Mouse (Mus musculus) forebrain, embryonic 16.5 days (tissue): ENCODE measurements around the gene Coq10b. TPM values are rescaled to one million over a fixed set of nuclear protein-coding genes. Genes with fewer than 3 reads are reported as not detected.
A peak's percentile ranks its signal among the peaks of the same experiment; 100 is the strongest.

Source experiments
- ATAC-seq: fragments of 200-750 bp; cut with Nextera tagmentation; 2 replicates; pipeline ENCODE4 v1.8.0; 2017; ENCODE audit warnings: mild to moderate bottlenecking, moderate library complexity
- H3K27ac ChIP-seq: fragments of 300-500 bp; sonication (generic); 2 replicates; pipeline ENCODE4 v1.5.1; 2014; ENCODE audit warnings: low read length, control low read depth
- H3K27me3 ChIP-seq: fragments of 300-500 bp; sonication (generic); replicated peaks from 2 replicates; pipeline ENCODE4 v1.6.1; 2014; ENCODE audit warnings: low read length; ENCODE audit not compliant: control insufficient read depth, insufficient read depth
- H3K36me3 ChIP-seq: fragments of 300-500 bp; sonication (generic); 2 replicates; pipeline ENCODE4 v1.6.1; 2014; ENCODE audit not compliant: control insufficient read depth, insufficient read depth
- H3K4me1 ChIP-seq: fragments of 300-500 bp; sonication (generic); replicated peaks from 2 replicates; pipeline ENCODE4 v1.6.1; 2014; ENCODE audit warnings: low read length; ENCODE audit not compliant: control insufficient read depth, insufficient read depth
- H3K4me2 ChIP-seq: fragments of 300-500 bp; sonication (generic); 2 replicates; pipeline ENCODE4 v1.6.1; 2014; ENCODE audit warnings: mild to moderate bottlenecking, low read length, control low read depth
- H3K4me3 ChIP-seq: fragments of 300-500 bp; sonication (generic); replicated peaks from 2 replicates; pipeline ENCODE4 v1.5.1; 2014; ENCODE audit warnings: mild to moderate bottlenecking, low read length, control low read depth
- H3K9ac ChIP-seq: fragments of 300-500 bp; sonication (generic); replicated peaks from 2 replicates; pipeline ENCODE4 v1.6.1; 2014; ENCODE audit warnings: low read depth, low read length, control low read depth
- H3K9me3 ChIP-seq: fragments of 300-500 bp; sonication (generic); 2 replicates; pipeline ENCODE4 v1.6.1; 2016; ENCODE audit warnings: low read length; ENCODE audit not compliant: control insufficient read depth
- WGBS: fragments of 180-500 bp; shearing (Covaris S2); extraction: QIAGEN DNeasy Blood & Tissue Kit; methylation state at CpG from one replicate; pipeline ENCODE4 v1.1.7; 2014; 5-methylcytosine and 5-hydroxymethylcytosine counted together
- polyA plus RNA-seq: library from polyadenylated mRNA; unstranded; fragments of >200 nt; fragmentation: Nextera tagmentation; extraction: Ambion mirVana; gene quantifications from 2 replicates; pipeline ENCODE4 v1.2.1, GENCODE M21; 2015

The Coq10b gene
- polyA plus RNA-seq, 1 experiment from 2014 or later, result 35.5 TPM

DNA sequence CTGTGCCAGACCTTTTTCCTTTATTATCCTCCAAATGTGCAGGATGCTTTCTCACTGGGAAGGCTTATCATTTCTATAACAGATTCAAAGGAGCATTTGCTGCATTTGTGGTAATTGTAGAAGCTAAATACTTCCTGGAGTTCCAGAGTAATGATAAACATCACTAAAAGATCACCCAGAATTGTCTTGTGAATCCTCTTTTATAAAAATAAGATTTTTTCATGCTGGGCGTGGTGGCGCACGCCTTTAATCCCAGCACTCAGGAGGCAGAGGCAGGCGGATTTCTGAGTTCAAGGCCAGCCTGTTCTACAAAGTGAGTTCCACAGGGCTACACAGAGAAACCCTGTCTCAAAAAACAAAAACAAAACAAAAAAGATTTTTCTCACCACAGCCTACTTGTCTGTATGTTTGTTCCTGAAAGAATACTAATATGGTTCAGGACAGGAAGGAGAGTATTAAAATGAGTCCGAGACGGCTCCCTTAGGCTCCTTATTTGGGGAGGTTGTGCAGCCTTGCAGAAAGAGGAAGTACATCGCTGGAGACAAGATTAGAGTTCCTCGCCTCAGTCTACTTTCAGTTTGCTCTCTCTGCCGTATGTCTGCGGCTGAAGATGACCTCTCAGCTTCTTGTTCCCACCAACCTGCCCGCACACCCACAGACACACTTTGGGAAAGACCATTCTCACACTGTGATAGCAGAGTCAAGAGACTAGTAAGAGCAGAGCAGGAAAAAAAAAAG is 23.9 kb upstream of the Coq10b start:
- no peak overlapping the region for H3K4me3 ChIP-seq
- no peaks in the 10 kb centered on the region for H3K27me3 ChIP-seq
- ATAC-seq, result no peak
- peaks cover 12% of the 10 kb centered on the region for H3K4me1 ChIP-seq
- WGBS, result 88% methylated on average over 11 of the region's 11 CpGs
- H3K4me2 ChIP-seq, result no peak overlapping the region
- no peaks in the 10 kb centered on the region for H3K9me3 ChIP-seq
- H3K27ac ChIP-seq, result no peak overlapping the region
- no peaks in the 10 kb centered on the region for H3K36me3 ChIP-seq
- no peak overlapping the region for H3K9ac ChIP-seq

- no peaks in the 10 kb centered on the region for H3K27me3 ChIP-seq
- WGBS, result 76% methylated on average over 4 of the region's 4 CpGs
- H3K36me3 ChIP-seq, result no peaks in the 10 kb centered on the region
- no peak for ATAC-seq
- H3K9ac ChIP-seq, result no peak overlapping the region
- no peak overlapping the region for H3K4me2 ChIP-seq
- no peaks in the 10 kb centered on the region for H3K9me3 ChIP-seq
- H3K4me1 ChIP-seq, result peaks cover 12% of the 10 kb centered on the region
- no peak overlapping the region for H3K27ac ChIP-seq
- H3K4me3 ChIP-seq, result no peak overlapping the region
Observed at GRCm38 (mm10) chr1:55029446-55029845, 23.1 kb upstream of the Coq10b start.

DNA sequence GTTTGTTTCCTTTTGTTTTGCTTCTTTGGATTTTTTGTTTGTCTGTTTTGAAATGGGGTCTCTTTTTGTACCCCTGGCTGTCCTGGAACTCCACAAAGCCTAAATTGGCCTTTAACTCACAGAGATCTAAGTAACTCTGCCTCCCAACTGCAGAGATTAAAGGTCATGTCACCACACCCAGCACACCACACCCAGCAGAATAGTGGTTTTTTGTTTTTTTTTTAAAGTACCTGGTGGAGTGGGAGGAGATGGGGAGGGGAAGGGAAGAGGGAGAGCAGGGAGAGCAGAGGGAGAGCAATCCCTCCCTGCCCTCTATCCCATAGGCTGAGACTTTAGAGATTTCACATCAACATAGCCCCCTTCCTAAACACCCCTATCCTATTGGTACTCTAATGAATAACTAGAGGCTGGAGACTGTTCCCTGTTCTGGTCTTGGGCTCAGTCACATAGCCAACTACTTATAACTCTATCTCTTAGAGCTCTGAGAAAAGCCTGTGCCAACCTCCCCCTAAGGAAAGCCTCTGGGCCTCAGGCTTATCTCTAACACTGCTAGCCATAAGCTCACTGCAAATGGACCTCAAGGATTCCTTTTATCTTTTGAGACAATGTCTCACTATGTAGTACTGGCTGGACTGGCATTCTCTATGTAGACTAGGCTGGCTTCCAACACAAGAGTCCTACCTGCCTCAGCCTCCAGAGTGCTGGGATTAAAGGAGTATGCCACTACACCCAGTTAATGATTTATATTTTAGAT is 21.4 kb upstream of the Coq10b start:
- ATAC-seq, result no peak
- Histone ChIP-seq H3K27me3 (no peaks in the 10 kb centered on the region), H3K27ac (no peak overlapping the region), H3K9me3 (no peaks in the 10 kb centered on the region), H3K4me3 (no peak overlapping the region), H3K4me1 (peaks cover under 1% of the 10 kb centered on the region; the same call in 1 of the 2 replicates), H3K4me2 (no peak overlapping the region), H3K36me3 (no peaks in the 10 kb centered on the region), H3K9ac (no peak overlapping the region)

- no peak for ATAC-seq
- H3K36me3 ChIP-seq, result no peaks in the 10 kb centered on the region
- no peak overlapping the region for H3K27ac ChIP-seq
- H3K4me1 ChIP-seq, result no peaks in the 10 kb centered on the region
- no peaks in the 10 kb centered on the region for H3K27me3 ChIP-seq
- peaks cover 10% of the 10 kb centered on the region for H3K9me3 ChIP-seq
- no peak overlapping the region for H3K4me3 ChIP-seq
- H3K9ac ChIP-seq, result no peak overlapping the region
- 93% methylated on average over 1 of the region's 1 CpGs for WGBS
- no peak overlapping the region for H3K4me2 ChIP-seq
Observed at GRCm38 (mm10) chr1:55039944-55040343, 12.6 kb upstream of the Coq10b start.

DNA sequence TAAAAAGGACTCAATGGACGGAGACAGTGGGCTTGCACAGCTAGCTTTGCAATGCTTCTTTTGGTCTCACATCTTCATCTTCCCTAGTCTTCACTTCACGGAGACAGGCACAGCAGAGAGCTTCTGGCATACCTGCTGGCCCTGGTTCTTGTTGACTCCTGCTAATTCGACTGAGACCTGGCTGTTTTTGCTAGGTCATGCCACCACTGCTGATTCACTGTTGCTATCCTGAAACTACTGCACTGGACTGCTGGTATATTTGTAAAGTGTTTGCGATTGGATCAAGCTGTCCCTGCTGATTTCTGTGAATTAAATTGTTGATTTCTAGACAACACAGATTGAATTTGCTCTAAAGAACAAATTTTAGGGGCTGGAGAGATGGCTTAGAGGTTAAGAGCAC is 10.9 kb upstream of the Coq10b start:
- H3K4me2 ChIP-seq, result no peak overlapping the region
- no peaks in the 10 kb centered on the region for H3K27me3 ChIP-seq
- H3K27ac ChIP-seq, result no peak overlapping the region
- peaks cover 10% of the 10 kb centered on the region for H3K9me3 ChIP-seq
- no peak overlapping the region for H3K4me3 ChIP-seq
- no peaks in the 10 kb centered on the region for H3K36me3 ChIP-seq
- ATAC-seq, result no peak
- 90% methylated on average over 4 of the region's 4 CpGs for WGBS
- H3K9ac ChIP-seq, result no peak overlapping the region
- H3K4me1 ChIP-seq, result no peaks in the 10 kb centered on the region

- no peak for ATAC-seq
- Histone ChIP-seq H3K9ac (no peak overlapping the region), H3K4me3 (no peak overlapping the region), H3K27ac (no peak overlapping the region), H3K4me1 (no peaks in the 10 kb centered on the region), H3K9me3 (peaks cover 10% of the 10 kb centered on the region), H3K27me3 (no peaks in the 10 kb centered on the region), H3K36me3 (no peaks in the 10 kb centered on the region), H3K4me2 (no peak overlapping the region)
- 67% methylated on average over 1 of the region's 1 CpGs for WGBS
Observed at GRCm38 (mm10) chr1:55042246-55042645, 10.3 kb upstream of the Coq10b start.

DNA sequence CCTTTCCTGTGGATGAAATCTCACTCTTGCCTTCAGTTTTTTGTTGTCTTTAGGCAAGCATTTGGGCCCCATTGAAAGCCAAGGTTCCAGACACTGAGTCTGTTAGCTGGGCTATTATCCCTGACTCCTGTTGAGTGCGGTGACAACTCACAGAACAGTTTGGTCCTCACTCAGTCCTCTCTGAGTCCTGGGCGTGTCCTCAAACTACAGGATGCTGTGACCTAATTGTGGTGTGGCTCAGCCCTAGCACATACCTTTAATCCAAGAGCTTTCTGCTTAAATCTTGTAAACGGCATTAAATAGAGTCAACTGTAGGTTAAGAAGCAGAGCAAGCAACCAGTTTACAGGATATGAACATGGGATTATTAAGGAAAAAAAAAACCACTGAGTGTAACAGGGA is 9.4 kb upstream of the Coq10b start:
- Histone ChIP-seq H3K9ac (no peak overlapping the region), H3K4me3 (no peak overlapping the region), H3K27ac (no peak overlapping the region), H3K9me3 (peaks cover 10% of the 10 kb centered on the region), H3K27me3 (no peaks in the 10 kb centered on the region), H3K36me3 (no peaks in the 10 kb centered on the region), H3K4me2 (no peak overlapping the region), H3K4me1 (no peaks in the 10 kb centered on the region)
- no peak for ATAC-seq
- 89% methylated on average over 3 of the region's 3 CpGs for WGBS

- Histone ChIP-seq H3K27ac (no peak overlapping the region), H3K9me3 (no peaks in the 10 kb centered on the region), H3K4me2 (no peak overlapping the region), H3K9ac (no peak overlapping the region), H3K36me3 (no peaks in the 10 kb centered on the region), H3K27me3 (peaks cover 2% of the 10 kb centered on the region; the same call in 1 of the 2 replicates), H3K4me3 (no peak overlapping the region), H3K4me1 (peaks cover 9% of the 10 kb centered on the region)
- 66% methylated on average over 4 of the region's 4 CpGs for WGBS
- ATAC-seq, result no peak
Observed at GRCm38 (mm10) chr1:55048841-55049587, 3.6 kb upstream of the Coq10b start.

DNA sequence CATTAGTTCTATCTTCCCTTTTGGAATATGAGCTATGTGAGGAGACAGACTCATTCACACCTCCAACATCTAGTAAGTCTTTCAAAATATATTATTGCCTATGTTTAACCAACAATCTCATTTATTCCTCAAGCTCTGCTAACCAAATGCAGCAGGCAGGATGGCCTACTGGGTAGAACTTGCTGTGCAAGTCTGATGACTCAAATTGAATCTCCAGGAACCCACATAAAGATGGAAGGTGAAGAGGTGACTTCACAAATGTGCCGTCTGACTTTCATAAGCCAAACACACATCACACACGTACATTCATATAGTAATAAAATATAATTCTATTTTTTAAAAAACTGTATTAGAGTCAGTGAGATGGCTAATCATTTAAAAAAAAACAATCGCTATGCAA is 899 bp upstream of the Coq10b start:
- 75% methylated on average over 3 of the region's 3 CpGs for WGBS
- Histone ChIP-seq H3K4me3 (no peak overlapping the region; the same call in 1 of the 2 replicates), H3K27me3 (peaks cover 2% of the 10 kb centered on the region; the same call in 1 of the 2 replicates), H3K9ac (no peak overlapping the region; the same call in 1 of the 2 replicates), H3K9me3 (no peaks in the 10 kb centered on the region), H3K36me3 (no peaks in the 10 kb centered on the region), H3K4me2 (peak overlapping the region; percentile 90), H3K4me1 (peaks cover 11% of the 10 kb centered on the region), H3K27ac (no peak overlapping the region)
- ATAC-seq, result no peak
